Mouse (Mus musculus) heart, embryonic 16.5 days (tissue): ENCODE measurements around the gene Sycp1. TPM values are rescaled to one million over a fixed set of nuclear protein-coding genes. Genes with fewer than 3 reads are reported as not detected.

ENCODE experiments used
- ATAC-seq: fragments of 200-750 bp; cut with Nextera tagmentation; replicated peaks from 2 replicates; pipeline ENCODE4 v1.8.0; 2017; ENCODE audit warnings: moderate number of reproducible peaks; ENCODE audit not compliant: insufficient read depth, low FRiP score; ENCODE audit errors: extremely low read depth
- H3K27ac ChIP-seq: fragments of 300-500 bp; sonication (generic); 2 replicates; pipeline ENCODE4 v1.5.1; 2014; ENCODE audit warnings: mild to moderate bottlenecking, low read length, control low read depth, moderate library complexity
- H3K27me3 ChIP-seq: fragments of 300-500 bp; sonication (generic); 2 replicates; pipeline ENCODE4 v1.6.1; 2014; ENCODE audit warnings: low read length, mixed read lengths; ENCODE audit not compliant: control insufficient read depth, insufficient read depth
- H3K36me3 ChIP-seq: fragments of 300-500 bp; sonication (generic); 2 replicates; pipeline ENCODE4 v1.6.1; 2014; ENCODE audit not compliant: control insufficient read depth, insufficient read depth
- H3K4me1 ChIP-seq: fragments of 300-500 bp; sonication (generic); 2 replicates; pipeline ENCODE4 v1.6.1; 2014; ENCODE audit warnings: low read length, mixed read lengths; ENCODE audit not compliant: control insufficient read depth, insufficient read depth
- H3K4me2 ChIP-seq: fragments of 300-500 bp; sonication (generic); 2 replicates; pipeline ENCODE4 v1.6.1; 2014; ENCODE audit warnings: low read depth, mild to moderate bottlenecking, control low read depth, low read length
- H3K4me3 ChIP-seq: fragments of 300-500 bp; sonication (generic); 2 replicates; pipeline ENCODE4 v1.5.1; 2014; ENCODE audit warnings: mild to moderate bottlenecking, control low read depth, low read length
- H3K9ac ChIP-seq: fragments of 300-500 bp; sonication (generic); 2 replicates; pipeline ENCODE4 v1.6.1; 2014; ENCODE audit warnings: low read length, control low read depth
- H3K9me3 ChIP-seq: fragments of 300-500 bp; sonication (generic); replicated peaks from 2 replicates; pipeline ENCODE4 v1.6.1; 2016; ENCODE audit warnings: low read length; ENCODE audit not compliant: control insufficient read depth
- WGBS: fragments of 180-500 bp; shearing (Covaris S2); extraction: QIAGEN DNeasy Blood & Tissue Kit; methylation state at CpG from one replicate; pipeline ENCODE4 v1.1.7; 2014; 5-methylcytosine and 5-hydroxymethylcytosine counted together
- polyA plus RNA-seq: library from polyadenylated mRNA; unstranded; fragments of >200 nt; fragmentation: Nextera tagmentation; extraction: Ambion mirVana; gene quantifications from 2 replicates; pipeline ENCODE4 v1.2.1, GENCODE M21; 2015

The Sycp1 gene
- polyA plus RNA-seq, 1 experiment from 2014 or later: not detected

DNA sequence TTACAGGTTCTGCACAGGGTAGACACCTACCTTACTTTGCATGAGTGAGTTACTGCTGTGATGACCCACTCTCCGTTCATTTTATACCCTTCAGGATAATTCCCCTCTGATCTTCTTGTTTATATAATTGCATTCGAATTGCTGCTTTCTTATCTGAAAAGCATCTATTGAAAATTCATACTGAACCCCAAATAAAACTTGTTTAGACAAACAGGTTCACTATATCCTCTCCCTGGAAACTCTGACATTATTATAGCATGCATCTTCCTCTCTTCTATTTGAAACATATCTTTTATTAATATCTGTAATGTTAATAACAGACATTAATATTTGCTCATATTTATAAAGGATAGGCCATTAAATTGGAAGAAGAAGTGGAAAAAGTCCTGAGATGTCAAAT lies 153.3 kb downstream of the Sycp1 start, which contains the start of gene Tshb:
Gene Tshb (minus strand): TSS at position 101 of the 400 bp plus-strand sequence.
- Histone ChIP-seq H3K27me3 (no peaks in the 10 kb centered on the region), H3K9ac (no peak within 1 kb of the TSS), H3K36me3 (no peaks in the 10 kb centered on the region), H3K9me3 (no peaks in the 10 kb centered on the region), H3K27ac (no peak within 1 kb of the TSS), H3K4me1 (no peaks in the 10 kb centered on the region), H3K4me3 (no peak within 1 kb of the TSS), H3K4me2 (no peak within 1 kb of the TSS)
- WGBS: 71% methylated on average over 2 of the region's 2 CpGs
- ATAC-seq: no peak

DNA sequence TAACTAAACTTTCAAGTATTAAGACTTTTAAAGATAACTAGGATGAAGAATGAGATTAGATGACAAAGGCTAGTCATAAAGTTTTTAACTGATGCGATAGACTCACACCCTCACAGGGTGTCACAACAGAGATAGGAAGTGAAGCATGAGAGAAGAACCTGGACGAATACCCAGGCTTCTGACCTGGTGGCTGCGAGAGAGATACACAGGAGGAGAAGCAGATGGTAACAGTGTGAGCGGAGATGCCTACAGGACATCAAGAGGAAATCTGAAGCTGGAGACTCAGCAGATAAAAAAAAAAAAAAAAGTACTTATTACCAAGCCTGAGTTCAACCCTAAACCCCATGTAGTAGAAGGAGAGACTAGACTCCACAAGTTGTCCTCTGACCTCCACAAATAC lies 162.9 kb downstream of the Sycp1 start:
- Histone ChIP-seq H3K9me3 (no peaks in the 10 kb centered on the region), H3K4me2 (no peak overlapping the region), H3K4me3 (no peak overlapping the region), H3K4me1 (no peaks in the 10 kb centered on the region), H3K27ac (no peak overlapping the region), H3K36me3 (no peaks in the 10 kb centered on the region), H3K9ac (no peak overlapping the region), H3K27me3 (no peaks in the 10 kb centered on the region)
- 79% methylated on average over 4 of the region's 4 CpGs for WGBS
- ATAC-seq: no peak

Other genes with a start within 250 kb of the Sycp1 start
- gene Tspan2, start 201.6 kb downstream of the Sycp1 start, polyA plus RNA-seq: 27.8 and 27.9 TPM in 2 replicates
- gene Tshb, start 153.4 kb downstream of the Sycp1 start, polyA plus RNA-seq: 0.11 TPM in 1 of 2 replicates, not detected in the other
- gene Nr1h5, start 28.0 kb upstream of the Sycp1 start, polyA plus RNA-seq: 0.14 TPM in 1 of 2 replicates, not detected in the other
- 63.6 and 83.8 TPM in 2 replicates for gene Sike1, start 59.6 kb upstream of the Sycp1 start, polyA plus RNA-seq
- gene Csde1, start 84.3 kb upstream of the Sycp1 start, polyA plus RNA-seq: 271 and 302 TPM in 2 replicates
- 64.6 and 73.4 TPM in 2 replicates for gene Nras, start 122.2 kb upstream of the Sycp1 start, polyA plus RNA-seq
- 0.21 and 0.88 TPM in 2 replicates for gene Ampd1, start 137.9 kb upstream of the Sycp1 start, polyA plus RNA-seq
- gene Dennd2c, start 166.5 kb upstream of the Sycp1 start, polyA plus RNA-seq: 4.3 and 5.8 TPM in 2 replicates
- 115 and 141 TPM in 2 replicates for gene Bcas2, start 235.6 kb upstream of the Sycp1 start, polyA plus RNA-seq